Mouse (Mus musculus) thymus, postnatal 4 days (tissue): ENCODE measurements around the gene Gm28539.
"Not testable (repeated sequence)": the region's sequence is repeated elsewhere in the genome, so short reads cannot be mapped to it uniquely, and the experiment has no call there.

ENCODE experiments used
- DNase-seq: peaks from one replicate; pipeline ENCODE4 v3.0.0; 2021

The Gm28539 gene

GRCm38 (mm10) chr16:18969420-18970128 lies 133.2 kb downstream of the Gm28539 start:
- DNase-seq, result no peak

- DNase-seq, result no peak
Observed at GRCm38 (mm10) chr16:18970837-18971236, 134.5 kb downstream of the Gm28539 start.

GRCm38 (mm10) chr16:18975665-18976064 lies 139.3 kb downstream of the Gm28539 start:
- DNase-seq, result not testable (repeated sequence)

- DNase-seq, result no peak
Observed at GRCm38 (mm10) chr16:18976315-18976714, 139.9 kb downstream of the Gm28539 start.

- DNase-seq, result no peak
Observed at GRCm38 (mm10) chr16:18986381-18986780, 150.0 kb downstream of the Gm28539 start.

DNA sequence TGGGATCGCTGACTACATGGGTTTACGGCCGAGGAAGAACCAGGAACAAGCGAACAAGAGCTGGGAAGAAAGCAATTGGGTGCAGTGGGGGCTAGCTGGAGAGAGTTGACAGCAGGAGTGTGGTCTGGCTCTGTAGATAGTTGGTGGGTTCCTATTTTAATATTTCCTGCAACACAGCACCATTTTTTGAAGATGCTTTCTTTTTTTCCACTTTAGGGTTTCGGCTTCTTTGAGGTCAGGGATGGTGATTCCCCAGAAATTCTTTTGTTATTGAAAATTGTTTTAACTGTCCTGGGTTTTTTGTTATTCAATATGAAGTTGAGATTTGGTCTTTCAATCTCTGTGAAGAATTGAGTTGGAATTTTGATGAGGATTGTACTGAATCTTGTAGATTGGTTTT lies 150.5 kb downstream of the Gm28539 start:
- DNase-seq, result no peak

DNA sequence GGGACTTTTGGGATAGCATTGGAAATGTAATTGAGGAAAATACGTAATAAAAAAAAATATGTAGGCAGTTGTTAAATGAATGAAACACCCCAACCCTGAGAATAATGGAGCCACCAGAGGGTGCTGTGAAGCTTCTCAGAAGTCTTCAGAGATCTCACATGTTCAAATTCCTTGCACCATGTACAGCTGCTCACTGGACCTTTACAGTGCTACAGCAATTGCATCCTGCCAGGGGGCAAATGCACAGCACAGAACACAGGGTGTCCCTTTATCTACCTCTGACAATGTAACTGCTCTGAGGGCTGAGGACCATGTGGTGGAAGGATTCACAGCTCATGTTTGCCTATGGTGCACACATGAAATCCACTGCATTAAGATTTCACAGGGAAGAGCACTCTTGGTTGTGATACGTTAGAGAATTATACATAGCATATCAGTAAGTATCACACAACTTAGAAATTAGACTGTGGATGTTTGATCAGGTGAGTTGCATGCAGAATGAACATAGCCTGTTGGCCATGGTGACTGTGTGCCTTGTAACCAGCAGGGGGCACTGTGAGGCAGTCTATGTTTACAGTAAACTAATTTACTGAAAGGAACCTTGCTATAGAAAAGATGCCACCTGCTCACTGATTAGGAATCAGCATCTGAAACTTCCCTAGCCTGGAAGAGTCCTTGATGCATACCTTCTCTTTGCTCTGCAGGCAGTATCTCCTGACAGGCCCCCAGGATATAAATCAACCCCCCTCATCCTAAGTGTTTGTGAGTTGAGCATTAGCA lies 166.4 kb downstream of the Gm28539 start:
- peak; percentile 15 for DNase-seq

- DNase-seq, result no peak
Observed at GRCm38 (mm10) chr16:19003757-19004156, 167.4 kb downstream of the Gm28539 start.

DNA sequence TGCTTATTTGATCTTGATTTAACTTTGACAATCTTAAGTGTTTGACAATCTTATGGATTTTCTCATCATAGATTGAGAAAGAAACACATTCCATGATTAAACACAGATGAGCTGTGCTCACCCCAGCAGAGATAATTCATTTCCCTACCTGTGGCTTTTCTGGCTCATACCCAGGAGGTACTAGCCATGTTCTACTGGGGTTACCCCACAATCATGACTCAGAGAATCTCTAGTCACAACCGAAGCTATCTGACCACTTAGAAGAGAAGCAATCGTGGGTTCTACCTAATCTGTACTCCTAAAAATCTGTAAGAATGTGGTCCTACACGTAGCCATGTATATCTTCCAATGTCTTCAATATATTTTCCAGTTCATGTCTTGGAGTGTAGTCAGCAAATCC lies 168.9 kb downstream of the Gm28539 start:
- no peak for DNase-seq
